Mouse (Mus musculus) adrenal gland, postnatal 10 days (tissue): ENCODE data around the gene Gm17545. TPM values are rescaled to one million over a fixed set of nuclear protein-coding genes. Genes with fewer than 3 reads are reported as not detected.

Experiments
- DNase-seq: peaks from one replicate; pipeline ENCODE4 v3.0.0; 2021; ENCODE audit warnings: mixed read lengths
- total RNA-seq, 2 experiments: library from RNA; stranded (reverse); gene quantifications; 2 replicates each; pipeline ENCODE4 v1.2.3; 2021

Gm17545 gene
- total RNA-seq, 2 experiments from 2014 or later, result not detected

GRCm38 (mm10) chr9:22494203-22494807 is 40.2 kb downstream of the Gm17545 start:
- no peak for DNase-seq

GRCm38 (mm10) chr9:22495133-22495532 is 41.0 kb downstream of the Gm17545 start:
- no peak for DNase-seq

- no peak for DNase-seq
Observed at GRCm38 (mm10) chr9:22497021-22497767, 43.1 kb downstream of the Gm17545 start.

GRCm38 (mm10) chr9:22502972-22503371 is 48.9 kb downstream of the Gm17545 start:
- no peak for DNase-seq

GRCm38 (mm10) chr9:22503581-22503980 is 49.5 kb downstream of the Gm17545 start:
- no peak for DNase-seq

GRCm38 (mm10) chr9:22505574-22505973 is 51.5 kb downstream of the Gm17545 start:
- no peak for DNase-seq

Other genes with a start within 250 kb of the Gm17545 start
- gene Zfp809, start 228.6 kb upstream of the Gm17545 start, total RNA-seq, result 10 to 100 TPM; 30.4 to 37.4 TPM
- gene Zfp599, start 194.4 kb upstream of the Gm17545 start, total RNA-seq, result 1 to 10 TPM in 1 of 2 experiments, under 1 TPM in 1; 0.90 to 1.3 TPM
- gene Zfp810, start 146.6 kb upstream of the Gm17545 start, total RNA-seq, result 10 to 100 TPM in 1 of 2 experiments, 1 to 10 TPM in 1; 9.2 to 12.4 TPM
- 10 to 100 TPM; 15.8 to 19.8 TPM for gene Anln, start 65.1 kb upstream of the Gm17545 start, total RNA-seq
- 1 to 10 TPM; 4.3 to 5.2 TPM for gene 9530077C05Rik, start 42.8 kb upstream of the Gm17545 start, total RNA-seq
- 10 to 100 TPM; 42.9 to 44.0 TPM for gene Rp9, start 15.5 kb downstream of the Gm17545 start, total RNA-seq
- gene Bbs9, start 21.4 kb downstream of the Gm17545 start, total RNA-seq, result 10 to 100 TPM; 12.0 to 16.4 TPM